Mouse (Mus musculus): ENCODE results near the gene Pcsk4. TPM values are rescaled to one million over a fixed set of nuclear protein-coding genes. Genes with fewer than 3 reads are reported as not detected.

Pcsk4 gene
- polyA plus RNA-seq, 1 experiment from 2014 or later = 2.2 TPM

DNA sequence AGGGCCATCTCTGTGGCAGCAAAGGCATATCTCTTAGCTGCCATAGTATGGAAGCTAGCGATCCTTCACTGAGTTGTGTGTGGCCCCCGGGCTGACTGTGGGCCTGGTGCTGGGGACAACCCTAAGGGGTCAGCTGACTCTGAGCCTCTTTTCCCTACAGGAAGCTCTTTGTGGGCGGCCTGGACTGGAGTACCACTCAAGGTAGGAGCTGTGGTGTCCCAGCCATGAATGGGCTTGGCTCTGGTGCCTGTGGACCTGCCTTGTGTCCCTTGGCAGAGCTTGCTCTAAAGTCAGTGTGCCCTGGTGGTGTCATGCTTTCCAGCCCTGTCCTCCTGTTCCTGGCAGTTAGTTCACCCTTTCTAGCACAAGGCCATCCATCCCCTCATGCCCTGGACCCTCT lies 55.5 kb downstream of the Pcsk4 start:
- Histone ChIP-seq H3K36me3 (peaks cover 68% of the 10 kb centered on the region), H3K27me3 (replicated peaks) (no peaks in the 10 kb centered on the region), H3K9me3 (no peaks in the 10 kb centered on the region), H3K4me1 (peaks cover 21% of the 10 kb centered on the region), H3K4me2 (replicated peaks) (no peak overlapping the region), H3K9ac (no peak overlapping the region), H3K4me3 (no peak overlapping the region), H3K27ac (no peak overlapping the region)
- WGBS = 87% methylated on average over 3 of the region's 3 CpGs
- ATAC-seq (ENCODE audit: low FRiP score, low read depth) = no peak

GRCm38 (mm10) chr10:80271870-80272585 lies 57.3 kb downstream of the Pcsk4 start:
- H3K27me3 ChIP-seq (replicated peaks) = no peaks in the 10 kb centered on the region
- WGBS = 91% methylated on average over 8 of the region's 8 CpGs
- ATAC-seq (ENCODE audit: low FRiP score, low read depth) = no peak
- no peaks in the 10 kb centered on the region for H3K9me3 ChIP-seq
- H3K36me3 ChIP-seq = peaks cover 57% of the 10 kb centered on the region
- H3K27ac ChIP-seq = no peak overlapping the region
- no peak overlapping the region; the same call in 1 of the 2 replicates for H3K4me3 ChIP-seq
- H3K4me1 ChIP-seq = peaks cover 39% of the 10 kb centered on the region
- H3K4me2 ChIP-seq (replicated peaks) = no peak overlapping the region
- H3K9ac ChIP-seq = no peak overlapping the region

Small RNA genes within 50 kb of the gene (microRNA-seq; reads per million reads assigned to microRNA genes)
- gene Mir6911 = 0.87 reads per million

Other genes with a start within 250 kb of the Pcsk4 start
- 15.1 and 15.4 TPM in 2 replicates for gene Sbno2, start 223.9 kb downstream of the Pcsk4 start, polyA plus RNA-seq (2016; fragmentation: Nextera tagmentation; extraction: Ambion mirVana)
- gene Stk11, start 213.7 kb downstream of the Pcsk4 start, polyA plus RNA-seq (2016; fragmentation: Nextera tagmentation; extraction: Ambion mirVana) = 17.4 and 23.9 TPM in 2 replicates
- 396 and 422 TPM in 2 replicates for gene Atp5d, start 190.9 kb downstream of the Pcsk4 start, polyA plus RNA-seq (2016; fragmentation: Nextera tagmentation; extraction: Ambion mirVana)
- gene Cbarp, start 188.7 kb downstream of the Pcsk4 start, polyA plus RNA-seq (2016; fragmentation: Nextera tagmentation; extraction: Ambion mirVana) = 26.5 and 27.3 TPM in 2 replicates
- 40.8 and 45.1 TPM in 2 replicates for gene Midn, start 181.2 kb downstream of the Pcsk4 start, polyA plus RNA-seq (2016; fragmentation: Nextera tagmentation; extraction: Ambion mirVana)
- 262 and 273 TPM in 2 replicates for gene Cirbp, start 163.5 kb downstream of the Pcsk4 start, polyA plus RNA-seq (2016; fragmentation: Nextera tagmentation; extraction: Ambion mirVana)
- 14.9 and 15.7 TPM in 2 replicates for gene 1600002K03Rik, start 156.6 kb downstream of the Pcsk4 start, polyA plus RNA-seq (2016; fragmentation: Nextera tagmentation; extraction: Ambion mirVana)
- 47.9 and 48.0 TPM in 2 replicates for gene Efna2, start 150.0 kb downstream of the Pcsk4 start, polyA plus RNA-seq (2016; fragmentation: Nextera tagmentation; extraction: Ambion mirVana)
- 52.1 and 54.6 TPM in 2 replicates for gene Mum1, start 103.1 kb downstream of the Pcsk4 start, polyA plus RNA-seq (2016; fragmentation: Nextera tagmentation; extraction: Ambion mirVana)
- gene Ndufs7, start 80.4 kb downstream of the Pcsk4 start, polyA plus RNA-seq (2016; fragmentation: Nextera tagmentation; extraction: Ambion mirVana) = 214 and 227 TPM in 2 replicates
- 37.9 and 38.6 TPM in 2 replicates for gene Gamt, start 68.5 kb downstream of the Pcsk4 start, polyA plus RNA-seq (2016; fragmentation: Nextera tagmentation; extraction: Ambion mirVana)
- 66.6 TPM in 2 replicates for gene Dazap1, start 68.0 kb downstream of the Pcsk4 start, polyA plus RNA-seq (2016; fragmentation: Nextera tagmentation; extraction: Ambion mirVana)
- 643 and 654 TPM in 2 replicates for gene Rps15, start 37.0 kb downstream of the Pcsk4 start, polyA plus RNA-seq (2016; fragmentation: Nextera tagmentation; extraction: Ambion mirVana)
- gene Apc2, start 33.5 kb downstream of the Pcsk4 start, polyA plus RNA-seq (2016; fragmentation: Nextera tagmentation; extraction: Ambion mirVana) = 160 and 175 TPM in 2 replicates
- 37.7 and 41.1 TPM in 2 replicates for gene 2310011J03Rik, start 9.0 kb downstream of the Pcsk4 start, polyA plus RNA-seq (2016; fragmentation: Nextera tagmentation; extraction: Ambion mirVana)
- gene Reep6, start 455 bp upstream of the Pcsk4 start, polyA plus RNA-seq (2016; fragmentation: Nextera tagmentation; extraction: Ambion mirVana) = 3.4 and 3.6 TPM in 2 replicates
- gene Adamtsl5, start 18.9 kb upstream of the Pcsk4 start, polyA plus RNA-seq (2016; fragmentation: Nextera tagmentation; extraction: Ambion mirVana) = 0.50 and 1.1 TPM in 2 replicates
- 0.29 and 0.49 TPM in 2 replicates for gene Plk5, start 27.0 kb upstream of the Pcsk4 start, polyA plus RNA-seq (2016; fragmentation: Nextera tagmentation; extraction: Ambion mirVana)
- 23.6 and 26.5 TPM in 2 replicates for gene Mex3d, start 58.2 kb upstream of the Pcsk4 start, polyA plus RNA-seq (2016; fragmentation: Nextera tagmentation; extraction: Ambion mirVana)
- gene Mbd3, start 70.1 kb upstream of the Pcsk4 start, polyA plus RNA-seq (2016; fragmentation: Nextera tagmentation; extraction: Ambion mirVana) = 304 and 314 TPM in 2 replicates
- 436 and 478 TPM in 2 replicates for gene Uqcr11, start 77.3 kb upstream of the Pcsk4 start, polyA plus RNA-seq (2016; fragmentation: Nextera tagmentation; extraction: Ambion mirVana)
- 156 and 166 TPM in 2 replicates for gene Tcf3, start 104.1 kb upstream of the Pcsk4 start, polyA plus RNA-seq (2016; fragmentation: Nextera tagmentation; extraction: Ambion mirVana)
- gene Onecut3, start 165.3 kb upstream of the Pcsk4 start, polyA plus RNA-seq (2016; fragmentation: Nextera tagmentation; extraction: Ambion mirVana) = 1.0 and 1.2 TPM in 2 replicates
- 1.0 TPM in 2 replicates for gene Atp8b3, start 209.6 kb upstream of the Pcsk4 start, polyA plus RNA-seq (2016; fragmentation: Nextera tagmentation; extraction: Ambion mirVana)
- 35.6 and 35.9 TPM in 2 replicates for gene Rexo1, start 232.1 kb upstream of the Pcsk4 start, polyA plus RNA-seq (2016; fragmentation: Nextera tagmentation; extraction: Ambion mirVana)
- gene Klf16, start 247.8 kb upstream of the Pcsk4 start, polyA plus RNA-seq (2016; fragmentation: Nextera tagmentation; extraction: Ambion mirVana) = 7.3 and 7.5 TPM in 2 replicates

Measured in neural tube, embryonic 12.5 days (tissue).